Comparison of ENCODE assay signal across 19 mouse cellular contexts in genomic region chr17:73686292-73686691, GRCm38 (mm10). TPM values are rescaled to one million over a fixed set of nuclear protein-coding genes. Genes with fewer than 3 reads are reported as not detected.
"Had no signal": no experiment of that assay in that cellular context is flagged by ENCODE, and none has a peak within 500 bp of the region (broad histone marks: within the 10 kb centered on the region; RNA-seq: fewer than 3 reads in every experiment).

No protein-coding gene starts in this region.

- H3K4me2 ChIP-seq: liver, embryonic 15.5 days; lung, embryonic 15.5 days; midbrain, embryonic 11.5 days; midbrain, embryonic 13.5 days; midbrain, embryonic 15.5 days had no signal

- H3K9me3 ChIP-seq: liver, embryonic 15.5 days; lung, embryonic 15.5 days; megakaryocyte, embryonic 14.5 days; midbrain, embryonic 13.5 days; midbrain, embryonic 15.5 days had no signal

- H3K4me3 ChIP-seq: liver, embryonic 15.5 days; lung, embryonic 15.5 days; megakaryocyte, embryonic 14.5 days; midbrain, embryonic 13.5 days; midbrain, embryonic 15.5 days had no signal

- H3K27ac ChIP-seq: liver, embryonic 15.5 days; lung, embryonic 15.5 days; macrophage; midbrain, embryonic 13.5 days; midbrain, embryonic 15.5 days had no signal

- ATAC-seq: liver, postnatal 0 days; lung, postnatal 0 days; midbrain, embryonic 13.5 days; midbrain, embryonic 15.5 days had no signal

- H3K9ac ChIP-seq: liver, embryonic 15.5 days; liver, postnatal 0 days; lung, embryonic 15.5 days; midbrain, embryonic 13.5 days; midbrain, embryonic 15.5 days had no signal

- H3K36me3 ChIP-seq: liver, embryonic 15.5 days; lung, embryonic 15.5 days; midbrain, embryonic 13.5 days; midbrain, embryonic 15.5 days had no signal

- DNase-seq: liver, postnatal 0 days; lung, adult 2 months; lung, postnatal 14 days; lung, postnatal 36 days; right cerebral cortex, postnatal 14 days; right cerebral cortex, postnatal 4 days; spleen, adult 18-20 months; thymus, adult 18-20 months; thymus, postnatal 14 days; thymus, postnatal 36 days had no signal

- H3K4me1 ChIP-seq: liver, embryonic 15.5 days; lung, embryonic 15.5 days; megakaryocyte, embryonic 14.5 days had no signal

- H3K27me3 ChIP-seq: liver, embryonic 15.5 days; lung, embryonic 15.5 days; midbrain, embryonic 13.5 days; midbrain, embryonic 15.5 days had no signal

RNA-seq across cellular contexts. Expression of gene Galnt14, which starts 24.0 kb away (rescaled TPM):
- total RNA-seq: megakaryocyte progenitor cell, adult 5-6 weeks had no signal
- polyA plus RNA-seq: lung, adult 2 months; macrophage had no signal
